Mouse (Mus musculus) embryo, embryonic 11.5 days (tissue): ENCODE results near the gene Pvr.
"Not testable (repeated sequence)": the region's sequence is repeated elsewhere in the genome, so short reads cannot be mapped to it uniquely, and the experiment has no call there.

ENCODE experiments used
- DNase-seq: peaks from one replicate; pipeline ENCODE4 v3.0.0-alpha.2; 2012; ENCODE audit warnings: low read depth, low spot score

The Pvr gene

DNA sequence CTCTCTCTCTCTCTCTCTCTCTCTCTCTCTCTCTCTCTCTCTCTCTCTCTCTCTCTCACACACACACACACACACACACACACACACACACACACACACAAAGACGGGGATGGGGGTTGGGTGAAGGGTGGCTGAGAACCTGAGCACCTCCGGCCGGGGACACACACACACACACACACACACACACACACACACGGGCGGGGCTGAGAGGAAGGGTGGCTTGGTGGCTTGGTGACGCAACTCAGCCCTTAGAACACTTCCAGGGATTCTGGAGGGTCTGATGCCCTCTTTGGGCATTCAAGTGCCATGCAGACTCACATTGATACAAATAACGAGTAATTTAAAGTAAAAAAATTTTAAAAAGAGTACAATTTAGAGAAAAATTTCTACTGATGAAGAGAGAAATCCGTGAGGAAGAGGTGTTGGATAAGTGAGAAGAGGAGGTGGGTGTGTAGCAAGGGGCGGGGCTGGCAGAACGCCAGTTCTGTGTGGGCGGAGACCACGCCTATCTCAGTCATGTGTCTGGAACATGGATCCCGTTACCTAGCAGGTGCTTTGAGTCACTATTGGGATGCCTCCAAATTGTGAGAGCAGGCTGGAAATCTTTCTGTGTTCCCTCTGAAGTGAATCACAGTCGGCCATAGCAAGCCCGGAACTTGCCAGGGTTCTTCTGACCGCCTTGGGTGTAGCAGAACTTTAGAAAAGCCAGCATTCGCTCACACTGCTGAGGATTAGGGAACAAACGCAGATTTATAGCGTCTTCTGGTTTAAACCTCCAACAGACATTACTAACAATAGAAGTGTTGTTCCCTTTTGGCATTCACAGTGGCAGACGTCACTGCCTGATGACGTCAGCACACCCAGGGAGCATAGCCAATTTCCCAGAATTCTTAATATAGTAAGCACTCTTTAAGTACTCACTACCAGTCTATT, 12.2 kb upstream of the Pvr start:
- DNase-seq, result no peak

DNA sequence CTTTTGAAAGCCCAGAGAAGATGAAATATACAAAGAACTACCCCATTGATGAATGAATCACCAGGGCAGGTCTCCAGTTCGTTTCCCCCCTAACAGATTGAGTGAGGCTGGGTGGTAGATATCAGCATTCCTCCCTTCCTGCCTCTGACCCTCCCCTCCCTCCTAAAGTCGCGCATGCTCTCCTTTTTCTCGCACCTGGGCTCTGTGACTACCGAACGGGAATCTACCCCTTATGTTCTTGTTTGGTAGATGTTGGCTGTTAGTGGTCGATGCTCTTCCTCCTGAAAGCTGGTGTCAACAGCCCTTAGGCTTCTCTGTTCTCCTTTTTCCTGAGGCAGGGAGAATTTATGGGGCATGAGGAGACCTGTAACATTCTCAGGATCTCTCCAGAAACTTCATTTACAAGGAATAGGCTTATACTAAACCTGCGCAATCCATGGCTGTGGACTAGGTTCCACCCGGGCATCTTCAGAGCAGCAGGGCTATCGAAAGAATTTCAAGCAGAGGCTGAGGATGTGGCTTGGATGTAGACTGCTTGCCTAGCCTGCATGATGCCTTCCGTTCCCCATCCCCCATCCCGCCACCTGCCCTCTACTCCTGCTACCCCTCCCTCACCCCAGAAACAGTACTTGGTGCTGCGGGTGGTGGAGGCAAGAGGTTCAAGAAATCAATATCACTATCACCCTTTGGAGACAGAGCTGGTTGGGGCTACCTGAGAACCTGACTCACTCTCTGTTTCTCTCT, 11.3 kb upstream of the Pvr start:
- no peak for DNase-seq

DNA sequence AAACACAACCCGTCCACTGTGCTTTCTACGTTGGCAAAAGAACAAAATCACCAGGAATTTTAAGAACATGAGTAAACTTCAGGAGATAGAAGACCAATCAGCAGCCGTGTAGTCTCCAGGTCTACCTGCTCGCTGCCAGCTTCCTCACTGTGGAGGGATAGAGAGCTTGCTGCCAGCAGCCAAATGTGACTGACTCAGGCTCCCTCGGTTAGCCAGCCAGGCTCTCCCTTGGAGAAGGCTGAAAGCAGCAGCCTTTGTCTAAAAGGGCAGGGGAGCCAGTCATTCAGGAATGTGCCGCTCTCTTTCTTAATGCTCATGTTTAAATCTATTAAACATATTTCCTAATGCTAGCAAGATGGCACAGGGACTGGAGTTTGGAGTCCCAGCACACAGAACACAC, 9.5 kb upstream of the Pvr start:
- DNase-seq, result not testable (repeated sequence)

DNA sequence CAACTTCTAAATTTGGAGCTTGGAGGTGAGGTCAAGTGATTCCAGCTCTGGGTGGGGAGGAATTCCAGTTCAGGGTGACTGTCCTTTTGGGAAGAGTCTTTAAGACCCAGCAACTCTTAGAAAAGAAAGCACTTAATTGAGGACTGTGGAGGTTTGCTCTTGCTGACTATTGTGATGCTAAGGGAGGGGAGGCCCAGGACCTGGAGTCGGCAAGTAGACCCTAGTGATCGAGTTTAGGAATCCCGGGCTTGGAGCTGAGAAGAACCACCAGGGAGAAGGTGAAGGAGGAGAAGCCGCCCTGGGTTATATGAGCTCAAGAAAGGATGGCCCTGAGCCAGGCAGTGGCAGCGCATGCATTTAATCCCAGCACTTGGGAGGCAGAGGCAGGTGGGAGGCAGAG, 7.5 kb upstream of the Pvr start:
- DNase-seq, result no peak

DNA sequence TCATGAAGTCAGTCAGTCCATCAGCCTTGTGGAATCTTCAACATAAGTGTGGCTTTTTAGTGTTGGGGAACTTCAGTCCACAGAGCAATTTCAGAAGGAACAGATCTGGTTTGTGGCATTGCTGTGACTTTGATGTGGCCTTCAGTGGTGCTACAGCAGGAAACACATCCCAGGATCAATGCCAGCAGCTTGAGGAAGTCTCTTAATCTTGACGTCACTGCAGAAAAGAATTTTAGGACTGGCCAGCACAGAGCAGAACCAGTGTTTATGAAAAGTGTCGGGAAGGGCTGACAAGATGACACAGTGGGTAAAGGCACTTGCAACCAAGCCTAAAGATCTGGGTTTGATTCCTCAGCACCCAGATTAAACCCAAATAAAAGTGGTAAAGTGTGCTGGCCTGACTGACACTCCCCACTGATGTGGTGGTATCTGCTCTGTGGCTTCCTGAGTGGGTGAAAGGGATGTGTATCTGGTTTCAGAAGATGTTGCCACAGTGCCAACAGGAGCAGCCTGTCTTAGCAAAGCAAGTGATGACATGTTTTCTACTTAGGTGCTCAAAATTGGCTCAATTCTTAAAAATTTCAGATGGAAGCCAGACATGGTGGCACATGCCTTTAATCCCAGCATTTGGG, 6.0 kb upstream of the Pvr start:
- no peak for DNase-seq

DNA sequence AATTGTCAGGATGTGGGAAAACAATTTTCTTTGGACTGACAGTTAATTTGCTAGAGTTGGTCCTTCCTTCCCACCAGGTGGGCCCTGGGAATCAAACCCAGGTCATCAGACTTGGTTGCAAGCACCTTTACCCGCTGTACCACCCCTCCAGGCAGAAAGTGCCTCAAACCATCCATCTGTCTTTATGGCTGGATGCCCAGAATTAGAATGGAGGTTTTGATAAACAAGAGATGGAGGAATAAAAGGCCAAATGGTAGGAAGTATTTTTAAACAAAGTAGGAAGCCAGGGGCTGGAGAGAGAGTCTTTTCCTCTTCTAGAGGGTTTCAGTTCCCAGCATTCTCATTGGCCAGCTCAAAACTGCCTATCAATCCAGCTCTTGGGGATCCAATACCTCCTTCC, 4.4 kb upstream of the Pvr start:
- DNase-seq, result no peak

DNA sequence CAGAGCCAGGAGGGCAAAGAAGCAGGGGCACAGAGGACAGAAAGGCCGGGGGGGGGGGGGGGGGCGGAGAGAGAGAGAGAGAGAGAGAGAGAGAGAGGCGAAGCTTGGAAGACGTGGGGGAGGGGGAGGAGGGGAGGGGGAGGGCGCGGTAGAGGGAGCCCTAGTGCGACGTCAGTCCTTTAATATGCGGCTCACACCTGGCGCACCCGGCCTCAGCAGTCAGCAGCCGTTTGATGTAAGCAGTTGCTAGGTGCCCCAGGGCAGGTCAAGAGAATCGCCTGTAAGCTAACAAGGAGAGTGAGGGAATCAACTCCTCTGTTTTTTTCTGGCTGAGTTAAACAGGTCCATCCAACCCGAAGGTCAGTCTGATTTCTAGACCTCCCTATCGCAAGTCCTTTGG, 2.8 kb upstream of the Pvr start:
- no peak for DNase-seq

DNA sequence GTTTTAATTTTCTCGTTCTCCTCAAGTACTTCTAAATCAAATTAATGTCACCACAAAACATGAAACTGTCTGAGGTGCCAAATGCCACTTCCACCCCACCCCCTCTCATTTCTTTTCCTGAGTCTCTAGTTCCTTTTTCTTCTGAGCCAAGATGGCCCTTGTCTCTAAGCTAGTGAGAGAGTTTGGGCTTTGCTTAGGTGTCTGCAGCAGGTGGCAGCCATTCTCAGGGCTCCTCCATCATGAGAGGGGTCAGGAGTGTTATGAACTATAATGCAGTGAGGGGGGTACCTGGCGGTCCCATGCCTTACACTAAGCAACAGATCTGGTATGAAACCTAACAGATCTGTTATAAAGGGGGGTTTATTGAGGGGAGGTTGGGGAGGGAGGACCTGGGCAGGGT, 2.4 kb upstream of the Pvr start:
- no peak for DNase-seq

DNA sequence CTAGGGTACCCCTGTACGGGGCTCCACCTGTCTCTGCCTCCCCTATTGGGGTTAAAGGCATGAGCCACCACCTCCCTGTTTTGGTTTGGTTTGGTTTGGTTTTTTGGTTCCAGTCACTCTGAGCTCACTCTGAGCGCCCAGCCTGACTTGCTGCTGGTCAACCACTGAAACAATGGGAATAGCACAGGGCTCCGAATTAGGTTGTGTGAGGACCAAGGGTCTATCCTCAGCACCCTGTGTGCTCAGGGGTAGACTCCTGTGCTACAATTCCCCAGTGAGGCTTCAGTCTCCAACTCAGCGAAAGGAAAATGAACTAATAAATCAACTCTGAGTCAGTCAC, 824 bp downstream of the Pvr start:
- no peak for DNase-seq

DNA sequence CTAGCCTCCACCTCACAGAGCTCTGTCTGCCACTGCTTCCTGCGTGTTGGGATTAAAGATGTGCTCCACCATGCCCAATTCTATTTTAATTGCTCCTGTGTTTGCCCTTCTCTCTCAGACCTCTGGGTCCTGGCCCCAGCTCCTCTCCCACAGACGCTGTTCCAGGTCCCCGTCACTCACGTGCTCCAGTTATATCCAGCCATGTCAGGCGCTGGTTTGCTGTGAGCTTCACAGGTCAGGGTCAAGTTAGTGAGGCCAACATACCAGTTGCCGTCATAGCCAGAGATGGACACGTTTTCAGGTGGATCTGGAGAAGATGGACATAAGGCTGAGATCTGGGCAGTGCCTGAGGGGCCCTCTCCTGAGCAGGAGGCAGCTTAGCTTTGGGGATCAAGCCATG, 6.4 kb downstream of the Pvr start:
- DNase-seq, result no peak

DNA sequence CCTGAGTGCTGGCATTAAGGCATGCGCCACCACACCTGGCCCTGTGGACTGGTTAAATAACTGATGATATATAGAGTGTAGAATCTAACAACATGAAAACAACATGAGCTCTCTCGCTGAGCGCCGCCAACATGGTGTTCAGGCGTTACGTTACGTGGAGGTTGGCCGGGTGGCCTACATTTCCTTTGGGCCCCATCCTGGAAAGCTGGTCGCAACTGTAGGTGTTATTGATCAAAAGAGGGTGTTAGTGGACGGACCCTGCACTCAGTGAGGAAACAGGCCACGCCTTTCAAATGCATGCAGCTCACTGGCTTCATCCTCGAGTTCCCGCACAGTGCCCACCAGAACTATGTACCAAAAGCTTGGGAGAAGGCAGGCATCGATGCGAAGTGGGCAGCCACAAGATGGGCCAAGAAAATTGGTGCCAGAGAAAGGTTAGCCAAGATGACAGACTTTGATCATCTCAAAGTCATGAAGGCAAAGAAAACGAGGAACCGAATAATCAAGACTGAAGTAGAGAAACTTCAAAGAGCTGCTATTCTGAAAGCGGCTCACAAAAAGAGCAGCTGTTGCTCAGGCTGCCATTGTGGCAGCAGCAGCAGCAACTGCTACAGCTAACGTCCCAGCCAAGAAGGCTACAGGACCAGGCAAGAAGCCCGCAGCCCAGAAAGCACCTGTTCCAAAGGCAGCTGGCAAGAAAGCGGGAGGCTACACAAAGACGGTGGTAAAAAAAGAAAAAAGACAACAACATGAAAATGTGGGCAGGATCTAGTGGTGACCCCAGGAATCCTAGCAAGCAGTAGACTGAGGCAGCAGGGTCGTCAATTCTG, 9.1 kb downstream of the Pvr start:
- DNase-seq, result no peak

DNA sequence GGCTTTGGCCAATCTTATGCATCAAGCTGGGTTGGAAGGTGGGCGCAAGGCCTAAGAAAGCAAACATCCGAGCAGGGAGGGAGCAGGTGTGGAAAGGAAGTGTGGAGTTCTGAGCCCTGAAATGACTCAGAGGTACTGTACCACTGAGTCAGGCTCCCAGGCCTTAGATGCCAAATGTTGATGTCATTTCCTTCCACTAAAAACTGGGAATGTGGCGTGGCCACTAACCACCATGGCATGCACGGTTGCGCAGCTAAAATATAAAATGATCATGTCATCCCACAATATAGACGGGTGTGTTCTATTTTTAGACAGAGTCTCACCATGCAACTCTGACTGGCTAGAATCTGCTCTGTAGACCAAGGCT, 9.7 kb downstream of the Pvr start:
- no peak for DNase-seq

DNA sequence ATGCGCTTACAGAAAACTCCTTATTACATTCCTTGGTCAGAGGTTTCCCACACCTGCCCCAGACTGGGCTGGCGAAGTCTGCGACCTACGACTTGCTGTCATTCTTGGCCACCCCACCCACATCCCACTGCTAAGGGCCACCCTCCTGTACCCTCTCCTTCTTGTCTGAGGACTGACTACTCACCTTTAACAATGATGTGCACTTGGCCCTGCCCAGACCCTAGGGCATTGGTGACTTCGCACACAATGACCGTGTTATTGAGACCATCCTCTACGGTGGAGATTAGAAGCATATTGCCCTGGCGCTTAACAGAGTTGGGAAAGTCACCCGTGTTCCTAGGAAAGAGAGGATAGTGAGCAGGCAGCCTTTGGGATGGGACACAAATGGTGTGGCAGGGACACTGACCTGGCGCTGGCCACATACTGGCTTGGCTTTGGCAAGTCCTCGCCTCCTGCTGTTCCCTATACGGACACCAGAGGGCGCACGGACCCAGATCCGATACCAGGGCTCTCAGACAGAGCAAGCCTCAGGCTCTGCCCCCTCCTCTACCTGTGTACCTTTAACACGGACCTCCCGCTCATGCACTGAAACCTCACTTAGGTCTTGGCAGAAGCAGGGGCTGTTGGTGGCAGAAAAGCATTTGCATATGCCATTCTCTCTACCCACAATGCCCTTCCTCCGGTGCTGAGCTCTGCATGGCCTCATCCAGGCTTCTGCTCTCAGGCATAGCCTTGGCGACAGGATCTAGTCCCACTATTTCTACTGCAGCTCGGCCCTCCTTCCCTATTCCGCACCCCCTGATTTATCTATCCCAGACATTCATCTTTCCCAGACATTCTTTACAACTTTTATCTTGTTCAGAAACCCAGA, 10.3 kb downstream of the Pvr start:
- DNase-seq, result peak; percentile 54

DNA sequence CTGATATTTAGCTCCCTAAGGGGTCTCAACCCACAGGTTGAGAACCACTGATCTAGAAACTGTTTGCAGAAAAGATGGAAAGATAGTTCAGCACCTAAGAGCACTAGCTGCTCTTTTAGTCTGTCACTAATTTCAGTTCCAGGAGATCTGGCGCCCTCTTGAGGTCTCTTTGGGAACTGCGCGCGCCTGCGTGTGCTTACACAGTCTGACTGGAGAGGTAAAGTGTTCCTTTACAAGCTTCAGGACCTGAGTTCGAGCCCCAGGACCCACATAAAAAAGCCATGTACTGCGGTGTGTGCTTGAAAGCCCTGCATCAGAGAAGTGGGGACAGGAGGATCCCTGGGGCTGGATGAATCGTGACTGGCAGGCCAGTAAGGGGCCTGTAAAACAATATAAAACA, 31.1 kb downstream of the Pvr start:
- DNase-seq, result no peak

DNA sequence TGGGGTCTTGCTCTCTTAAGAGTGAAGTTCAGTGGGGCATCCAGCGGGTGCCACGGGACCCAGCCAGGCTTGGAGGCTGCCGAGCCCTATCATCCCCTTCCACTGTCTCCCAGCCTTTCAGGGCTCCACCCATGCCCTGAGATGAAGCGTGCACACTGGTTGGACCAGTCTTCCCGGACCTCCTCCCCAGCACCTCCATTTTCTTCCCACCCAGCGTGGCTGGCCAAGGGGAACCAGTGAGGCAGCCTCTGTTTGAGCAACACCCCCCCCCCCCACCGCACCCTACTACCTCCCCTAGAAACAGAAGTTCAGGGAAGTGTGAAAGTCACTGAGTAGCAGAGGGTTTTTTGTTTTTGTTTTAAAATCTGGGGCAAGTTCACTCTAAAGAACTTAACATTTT, 33.1 kb downstream of the Pvr start, which contains the start of gene Ceacam19:
TSS of gene Ceacam19 (minus strand) at position 117 of the 400 bp plus-strand sequence.
- DNase-seq, result no peak

DNA sequence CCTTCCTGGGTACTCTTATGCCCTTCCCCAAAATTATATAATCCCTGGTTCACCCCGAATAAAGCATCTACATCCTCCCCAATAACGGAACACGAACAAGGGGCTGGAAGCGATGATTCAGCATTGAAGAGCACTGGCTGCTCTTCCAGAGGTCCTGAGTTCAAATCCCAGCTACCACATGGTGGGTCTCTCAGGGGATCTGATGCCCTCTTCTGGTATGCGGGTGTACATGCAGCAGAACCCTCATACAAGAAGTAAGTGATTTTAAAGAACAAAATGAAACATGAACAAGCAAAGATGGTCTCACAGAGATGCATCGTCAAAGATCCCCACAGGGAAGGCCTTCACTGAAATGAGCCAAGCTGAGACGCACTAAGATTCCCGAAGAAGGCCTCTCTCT, 40.2 kb downstream of the Pvr start:
- no peak for DNase-seq

DNA sequence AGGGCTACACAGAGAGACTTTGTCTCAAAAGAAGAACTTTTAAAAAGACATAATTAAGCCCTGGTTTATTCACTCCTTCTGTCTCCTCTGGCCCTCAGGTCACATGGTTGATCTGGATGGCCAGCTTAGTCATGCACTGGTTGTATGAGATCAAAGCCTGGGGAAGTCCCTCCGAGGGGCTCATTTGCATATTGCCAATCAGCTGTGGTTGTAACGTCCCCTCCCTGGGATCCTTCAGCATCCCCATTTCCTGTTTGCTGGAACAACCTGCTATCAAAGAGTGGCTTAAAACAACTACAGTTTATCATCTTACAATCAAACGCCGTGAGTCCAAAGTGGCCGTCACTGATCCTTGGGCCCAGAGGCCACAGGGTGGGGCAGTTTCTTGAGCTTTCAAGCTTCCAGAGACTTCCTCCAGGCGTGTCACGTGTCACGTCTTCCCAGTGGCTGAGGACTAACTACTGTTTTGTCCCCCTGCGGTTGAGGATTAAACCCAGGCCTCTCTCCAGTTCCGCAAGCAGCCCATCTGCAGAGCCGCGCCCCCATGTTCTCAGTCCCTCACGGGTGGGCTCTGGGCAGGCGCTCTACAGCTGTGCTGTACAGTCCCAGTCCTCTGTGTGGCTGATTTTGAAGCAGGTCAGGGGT, 44.1 kb downstream of the Pvr start:
- DNase-seq, result no peak

DNA sequence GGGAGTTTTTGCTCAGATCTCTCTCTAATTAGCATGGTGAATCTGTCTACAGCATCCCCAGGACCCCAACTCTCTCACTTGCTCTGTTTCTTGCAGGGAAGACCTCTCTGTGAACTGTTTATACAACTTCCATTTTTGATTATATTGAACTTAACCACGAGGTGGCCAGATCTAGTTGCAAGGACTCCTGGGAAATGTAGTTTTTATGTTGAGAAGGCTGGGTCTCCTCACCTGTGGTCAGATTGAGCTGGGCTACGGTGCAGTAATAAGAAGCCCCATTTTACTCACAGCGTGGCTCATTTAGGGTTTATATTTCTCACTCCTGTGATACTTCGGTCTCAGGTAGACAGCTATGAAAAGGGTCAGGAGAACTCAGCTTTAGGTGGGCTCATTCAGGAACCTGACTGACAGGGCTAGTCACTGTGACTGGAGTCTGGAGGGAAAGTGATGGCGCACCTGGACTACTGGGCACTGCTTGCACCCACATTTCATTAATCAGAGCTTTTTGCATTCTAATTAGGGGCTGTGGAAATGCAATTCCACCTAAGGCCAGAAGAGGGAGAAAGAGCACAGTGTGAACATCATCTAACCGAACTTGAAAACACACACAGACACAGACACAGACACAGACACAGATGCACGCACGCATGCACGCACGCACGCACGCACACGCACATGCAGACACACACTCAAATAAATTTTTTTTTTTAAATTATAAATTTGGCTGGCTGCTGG, 44.8 kb downstream of the Pvr start:
- peak; percentile 19 for DNase-seq

DNA sequence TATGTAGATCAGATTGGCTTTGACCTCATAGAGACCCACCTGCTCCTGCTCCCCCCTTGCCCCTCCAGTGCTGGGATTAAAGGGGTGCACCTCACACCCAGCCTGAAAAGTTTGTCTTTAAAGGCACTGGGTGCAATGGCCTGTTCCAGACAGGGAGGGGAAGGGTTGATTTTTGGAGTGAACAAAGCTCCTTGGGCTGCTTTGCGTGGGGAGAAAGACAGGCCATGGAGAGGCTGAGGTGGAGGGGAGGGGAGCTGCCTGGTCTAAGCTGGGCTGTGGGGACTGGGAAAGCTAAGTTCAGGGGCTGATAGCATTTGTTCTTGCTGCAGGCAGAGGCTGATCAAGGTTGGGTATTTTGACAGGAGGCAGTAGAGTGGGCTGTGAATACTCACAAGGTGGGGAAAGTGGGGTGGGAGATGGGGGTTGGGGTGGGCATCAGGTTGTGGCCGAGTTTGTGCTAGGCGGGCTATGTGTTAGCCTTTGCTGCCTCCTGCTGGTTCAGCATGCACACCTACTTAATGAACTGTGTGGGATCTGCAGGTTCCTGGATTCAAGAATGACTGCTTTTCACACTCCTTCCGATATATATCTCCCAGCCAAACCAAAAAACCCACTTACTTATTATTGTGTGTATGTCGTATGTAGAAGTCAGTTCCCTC, 48.9 kb downstream of the Pvr start:
- DNase-seq, result peak; percentile 11
